Mouse (Mus musculus) retina, adult 2 months (tissue): ENCODE results near the gene Krtap8-1.
A peak's percentile ranks its signal among the peaks of the same experiment; 100 is the strongest.

Experiments
- DNase-seq: peaks from one replicate; pipeline ENCODE4 v3.0.0-alpha.2; 2012; ENCODE audit warnings: low read depth, low spot score

The Krtap8-1 gene

DNA sequence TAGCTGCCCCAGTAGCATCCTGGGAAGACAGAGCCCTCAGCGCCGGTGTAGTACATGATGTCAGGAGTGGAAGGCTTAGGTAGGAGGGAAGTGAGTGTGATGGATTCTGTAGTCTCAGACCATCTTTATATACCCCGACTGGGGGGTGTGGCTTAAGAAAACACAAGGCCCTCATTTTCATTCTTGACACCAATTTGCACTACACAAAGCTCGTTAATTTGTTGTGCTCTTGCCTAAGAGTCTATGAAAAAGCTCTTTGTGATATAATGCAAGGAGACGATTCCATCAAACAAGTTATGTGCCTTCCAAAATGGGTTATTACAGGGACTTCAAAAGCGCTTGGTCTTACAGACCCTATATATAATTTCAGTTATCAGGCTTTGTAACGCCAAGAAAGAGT lies at the start of gene Krtap8-1:
TSS of gene Krtap8-1 (minus strand) at position 101 of the 400 bp plus-strand sequence.
- no peak for DNase-seq

DNA sequence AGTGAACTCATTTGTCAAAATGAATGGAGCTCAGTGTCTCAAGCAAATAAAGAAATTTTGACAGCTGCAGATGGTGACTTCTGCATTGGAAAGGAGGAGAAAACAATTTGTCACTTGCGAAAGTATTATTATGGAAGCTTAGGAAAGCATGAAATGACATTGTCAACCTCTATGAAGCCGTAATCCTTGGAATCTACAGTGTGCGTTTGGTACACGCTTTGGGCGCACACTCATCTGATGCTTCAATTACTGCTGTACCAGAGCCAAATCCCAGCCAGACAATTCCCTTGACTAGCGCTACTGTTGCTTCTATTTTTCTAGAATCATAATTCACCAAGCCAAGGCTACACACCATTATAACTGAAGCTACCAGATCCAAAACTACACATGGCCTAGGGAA lies 49.6 kb upstream of the Krtap8-1 start:
- DNase-seq: no peak

DNA sequence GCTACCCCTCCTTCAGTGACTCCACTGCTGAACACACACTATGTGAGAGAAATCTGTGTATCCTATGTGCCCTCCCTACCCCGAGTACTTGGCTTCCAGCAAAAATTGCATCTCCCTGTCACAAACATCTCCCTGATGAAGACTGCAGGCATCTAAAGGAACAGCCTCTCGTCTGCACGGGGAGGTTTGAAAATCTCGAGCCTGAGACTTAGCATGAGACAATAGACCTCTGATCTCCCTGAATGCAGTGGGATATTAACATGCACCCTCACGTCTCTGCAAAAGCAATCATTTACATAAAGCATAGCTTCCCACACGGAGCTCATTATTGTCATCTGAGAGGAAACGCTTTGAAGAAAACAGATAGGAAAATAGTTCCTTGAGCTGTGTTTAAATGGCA lies 42.8 kb upstream of the Krtap8-1 start:
- no peak for DNase-seq

DNA sequence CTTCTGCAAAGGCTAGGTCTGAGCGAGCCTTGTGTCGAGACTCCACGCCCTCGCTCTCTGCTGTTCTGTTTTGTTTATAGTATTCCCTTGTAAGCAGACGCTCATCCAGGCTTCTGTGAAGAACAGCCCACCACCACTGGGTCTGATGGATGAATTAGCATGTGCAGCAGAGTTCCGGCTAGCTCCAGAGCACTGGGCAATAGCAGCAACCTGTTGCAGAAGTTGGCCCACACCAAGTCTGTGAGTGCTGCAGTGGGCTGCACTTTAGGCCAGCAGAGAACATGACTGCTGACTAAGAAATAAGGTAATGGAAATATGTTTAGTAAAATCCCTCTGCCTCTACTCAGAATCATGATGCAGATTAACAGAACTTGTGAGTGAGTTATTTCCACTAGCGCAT lies 42.1 kb upstream of the Krtap8-1 start:
- DNase-seq: no peak

DNA sequence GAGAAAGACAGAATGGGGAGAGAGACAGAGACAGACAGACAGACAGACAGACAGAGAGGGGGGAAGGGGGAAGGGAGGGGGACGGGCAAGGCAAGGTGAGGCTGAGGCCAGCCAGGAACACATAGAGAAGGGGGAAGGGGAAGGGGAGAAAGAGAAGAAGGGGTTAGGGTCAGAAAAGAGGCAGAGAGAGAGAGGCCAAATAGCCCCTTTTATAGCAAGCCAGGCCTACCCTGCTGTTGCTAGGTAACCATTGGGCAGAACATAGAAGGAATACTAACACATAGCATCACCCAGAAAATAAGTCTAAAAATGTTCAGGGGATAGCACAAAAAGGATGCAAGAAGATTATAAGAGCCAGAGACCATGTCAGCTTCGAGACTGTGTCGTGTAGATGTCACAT lies 40.6 kb upstream of the Krtap8-1 start:
- no peak for DNase-seq

DNA sequence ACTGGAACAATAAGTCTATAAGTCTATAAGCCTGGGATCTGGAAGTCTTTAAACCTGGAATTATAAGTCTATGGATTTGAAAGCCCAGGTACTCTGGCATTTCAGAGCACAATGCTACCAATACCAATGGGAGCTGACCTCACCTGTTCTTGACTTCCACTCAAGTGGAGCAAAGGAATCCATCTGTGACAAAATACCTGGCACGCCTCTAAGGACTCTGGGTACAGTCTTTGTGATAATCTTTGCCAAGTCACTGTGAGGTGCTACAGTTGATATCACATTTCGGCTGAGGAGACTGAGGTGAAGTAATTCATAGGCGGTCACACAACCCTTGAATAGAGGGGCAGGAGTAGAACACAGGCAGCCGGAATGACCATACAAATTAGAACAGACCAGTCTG lies 33.2 kb upstream of the Krtap8-1 start:
- no peak for DNase-seq

DNA sequence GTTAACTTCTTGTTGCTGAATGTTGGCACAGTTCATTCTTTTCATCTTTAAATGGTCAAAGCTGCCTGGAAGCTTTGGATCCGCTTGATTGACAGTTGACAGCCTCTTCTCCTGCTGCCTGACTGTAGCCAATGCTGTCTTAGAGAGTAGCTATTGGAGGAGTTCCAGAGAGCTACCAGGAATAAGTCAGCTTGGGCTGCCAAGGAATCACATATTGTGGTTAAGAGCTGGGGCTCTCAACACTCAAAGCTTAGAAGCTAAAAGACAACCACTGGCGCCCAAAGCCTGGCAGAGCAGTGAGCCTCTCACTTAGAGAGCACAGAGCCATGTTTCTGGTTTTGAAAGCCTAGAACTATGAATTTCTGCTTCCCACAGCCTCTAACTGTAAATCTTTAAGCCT lies 32.8 kb upstream of the Krtap8-1 start:
- no peak for DNase-seq

DNA sequence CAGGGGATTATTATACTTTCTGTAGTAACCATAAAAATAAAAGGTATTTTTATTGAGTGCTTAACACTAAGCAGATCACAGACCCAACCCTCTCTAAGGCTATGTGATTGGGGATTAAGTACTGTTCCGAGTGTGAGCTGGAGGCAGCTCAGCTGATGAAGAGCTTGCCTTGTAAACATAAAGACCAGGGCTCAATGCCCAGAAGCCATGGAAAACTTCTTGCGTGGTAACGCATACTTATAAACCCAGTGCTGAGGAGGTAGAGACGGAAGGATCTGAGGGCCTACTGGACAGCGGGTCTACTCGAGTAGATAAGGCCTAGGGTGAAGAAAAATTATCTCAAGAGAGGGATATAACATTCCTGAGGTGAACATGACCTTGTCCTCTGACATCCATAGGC lies 32.3 kb upstream of the Krtap8-1 start:
- no peak for DNase-seq

DNA sequence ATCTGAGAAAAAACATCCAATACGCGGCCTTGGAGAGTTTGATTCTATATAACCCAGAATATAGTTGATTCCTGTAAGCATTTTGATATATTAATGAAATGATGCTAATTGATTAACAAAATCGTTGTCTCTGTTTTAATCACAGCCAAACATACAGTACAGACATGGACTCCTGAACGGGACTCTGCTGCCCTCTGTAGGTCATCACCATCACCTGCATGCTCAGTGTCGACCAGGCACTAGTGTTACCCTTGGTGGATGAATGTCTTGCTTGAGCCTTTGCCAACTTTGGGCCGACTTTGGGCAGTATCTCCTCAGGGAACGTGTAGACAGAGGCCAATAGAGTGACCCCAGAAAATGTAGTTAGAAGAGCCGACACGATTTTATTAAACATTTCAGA lies 29.9 kb upstream of the Krtap8-1 start:
- no peak for DNase-seq

DNA sequence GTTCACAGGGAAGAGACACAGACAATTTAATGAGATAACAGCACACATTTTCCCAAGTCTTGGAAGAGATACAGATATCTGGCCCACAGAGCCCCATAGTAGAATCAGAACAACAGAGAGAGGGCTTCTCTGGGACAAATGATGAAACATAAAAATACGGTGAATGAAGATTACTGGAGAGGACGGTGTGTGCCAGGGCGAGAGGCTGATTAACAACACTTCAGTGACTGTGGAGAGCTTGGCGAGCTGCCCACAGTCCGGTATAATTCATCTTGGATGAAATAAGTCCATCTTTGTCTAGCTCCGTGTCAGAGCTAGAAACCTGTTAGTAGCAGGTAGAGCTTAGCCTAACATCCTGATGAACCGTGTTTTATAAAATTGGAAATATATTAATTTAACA lies 25.7 kb upstream of the Krtap8-1 start:
- DNase-seq: no peak

DNA sequence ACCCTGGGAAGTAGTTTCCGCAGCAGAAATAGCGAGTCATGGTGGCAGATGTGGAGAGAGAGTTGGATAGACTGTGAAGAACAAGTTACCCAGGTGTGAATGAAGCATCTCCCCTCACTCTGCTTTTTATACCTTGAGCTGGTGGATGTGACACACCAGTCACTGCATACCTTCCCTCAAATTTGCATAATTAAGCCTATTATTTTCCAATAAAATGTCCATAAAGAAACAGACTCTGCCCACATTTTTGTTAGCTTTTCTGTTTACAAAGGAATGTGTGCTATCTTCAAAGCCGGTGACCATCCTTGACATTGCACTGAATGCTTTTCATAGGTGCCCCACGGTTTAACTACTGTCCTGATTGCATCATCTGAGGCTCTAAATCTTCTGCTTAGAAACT lies 20.5 kb upstream of the Krtap8-1 start, which contains the start of gene Krtap7-1:
TSS of gene Krtap7-1 (minus strand) at position 101 of the 400 bp plus-strand sequence.
- DNase-seq: no peak

DNA sequence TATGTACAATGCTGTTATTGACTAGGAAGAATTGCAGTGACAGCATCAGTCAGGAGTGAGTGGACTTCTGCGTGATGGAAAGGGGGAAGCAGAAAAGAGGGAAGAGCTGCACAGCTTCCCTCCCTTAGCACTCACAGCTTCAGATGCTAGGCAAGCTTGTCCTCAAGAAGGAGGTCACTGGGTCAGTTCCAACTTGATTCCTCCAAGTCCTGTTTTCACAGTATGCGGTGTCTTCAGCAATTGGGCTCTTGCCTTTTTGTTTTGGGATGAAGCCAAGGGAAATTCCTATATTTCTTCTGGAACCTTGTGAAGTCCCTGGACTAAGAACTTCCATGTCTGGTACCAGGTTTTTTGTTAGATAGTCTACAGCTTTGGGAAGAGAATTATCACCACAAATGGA lies 15.8 kb upstream of the Krtap8-1 start:
- DNase-seq: no peak

DNA sequence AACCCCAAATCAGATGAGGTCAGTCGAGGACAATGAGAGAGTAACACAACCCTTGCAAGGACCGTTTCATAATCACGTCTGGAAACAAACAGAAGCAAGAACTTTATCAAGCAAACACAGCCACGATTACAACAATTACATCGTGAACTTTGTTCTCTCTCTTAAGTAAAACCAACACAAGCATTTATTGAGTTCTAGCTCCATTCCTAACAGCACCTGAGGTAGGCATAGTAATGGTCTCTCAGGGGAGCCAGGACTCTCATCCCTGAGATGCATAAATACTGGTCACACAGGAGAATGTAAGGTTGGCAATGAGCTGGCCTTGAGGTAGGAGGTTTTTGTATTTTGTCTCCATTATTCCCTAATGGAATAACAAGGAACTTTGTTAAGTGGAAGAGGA lies 14.1 kb upstream of the Krtap8-1 start:
- no peak for DNase-seq

DNA sequence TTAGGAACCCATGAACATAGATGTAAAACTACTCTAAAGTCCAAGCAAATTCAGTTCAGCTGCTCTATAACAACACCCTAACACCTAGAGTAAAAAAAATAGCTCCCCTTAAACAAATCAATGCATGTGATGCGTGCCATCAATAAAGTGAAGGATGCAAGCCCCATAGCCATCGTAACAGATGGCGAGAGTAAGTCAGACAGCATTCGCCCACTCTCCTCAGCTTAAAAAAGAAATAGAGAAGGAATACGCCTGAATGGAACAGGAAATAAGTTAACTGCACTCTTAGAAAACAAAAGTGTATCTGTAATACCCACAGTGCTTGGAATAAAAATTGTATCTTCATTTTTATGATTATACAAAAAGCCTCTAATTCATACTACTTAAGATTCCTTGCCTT lies 9.2 kb upstream of the Krtap8-1 start:
- DNase-seq: no peak

DNA sequence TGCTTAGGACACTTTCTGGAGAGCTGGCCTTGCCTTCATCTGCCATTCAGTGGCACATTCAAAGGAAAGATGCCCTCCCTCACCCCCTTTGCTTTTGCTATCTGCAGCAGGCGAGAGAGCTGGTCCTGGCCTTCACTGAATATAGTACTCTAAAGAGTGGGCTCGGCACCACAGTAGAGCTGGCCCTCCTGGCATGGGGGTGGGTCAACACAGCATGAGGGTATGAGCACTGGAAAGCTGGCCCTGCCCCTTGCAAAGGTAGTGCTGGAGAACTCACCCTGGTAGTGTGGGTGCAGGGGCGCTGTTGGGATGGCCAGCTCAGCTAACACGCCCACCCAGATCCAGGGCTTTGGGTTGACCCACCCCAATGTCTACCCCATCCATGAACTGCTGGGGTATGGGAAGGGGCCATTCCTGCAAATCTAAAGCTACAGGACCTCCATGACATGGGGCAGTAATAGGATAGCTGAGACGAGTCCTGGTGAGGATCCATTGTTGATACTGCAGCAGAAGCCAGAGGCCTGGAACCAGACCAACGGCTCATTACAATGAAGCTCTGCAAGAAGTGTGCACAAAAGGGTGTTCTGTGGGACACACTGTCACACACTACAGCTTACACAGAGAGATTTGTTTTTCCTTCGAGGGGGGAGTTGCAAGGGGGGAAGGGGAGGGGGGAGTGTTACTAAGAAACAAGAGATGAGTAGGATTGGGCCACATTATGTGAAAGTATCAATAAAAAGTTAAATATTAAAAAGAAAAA lies 7.8 kb upstream of the Krtap8-1 start:
- DNase-seq: no peak

DNA sequence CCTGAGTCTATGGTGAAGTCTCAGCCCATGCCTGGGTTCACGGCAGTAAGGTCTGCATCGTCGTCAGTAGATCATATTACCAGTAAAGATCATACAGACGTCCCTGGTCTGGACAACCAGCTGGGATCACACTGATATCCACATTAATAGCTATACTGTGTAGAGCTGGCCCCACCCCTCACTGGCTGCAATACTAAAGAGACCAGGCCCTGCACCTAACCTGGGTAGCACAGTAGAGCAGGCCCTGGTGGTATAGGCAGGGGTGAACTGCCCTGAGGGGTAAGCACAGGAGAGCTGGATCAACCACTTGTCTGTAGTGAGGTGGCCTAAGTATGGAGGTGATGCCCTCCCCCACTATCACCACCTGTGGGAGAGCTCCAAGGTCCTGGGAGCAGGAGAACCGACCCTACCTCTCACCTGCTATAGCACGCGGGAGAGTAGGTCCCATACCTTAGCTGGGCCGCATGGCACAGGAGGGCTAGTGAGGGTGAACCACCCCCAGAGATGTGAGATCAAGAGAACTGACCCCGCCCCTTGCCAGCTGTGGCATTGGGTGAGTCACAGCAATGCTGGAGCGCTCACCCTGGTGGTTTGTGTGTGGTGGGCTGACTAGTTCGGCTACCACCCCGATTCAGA lies 10.0 kb downstream of the Krtap8-1 start:
- no peak for DNase-seq

DNA sequence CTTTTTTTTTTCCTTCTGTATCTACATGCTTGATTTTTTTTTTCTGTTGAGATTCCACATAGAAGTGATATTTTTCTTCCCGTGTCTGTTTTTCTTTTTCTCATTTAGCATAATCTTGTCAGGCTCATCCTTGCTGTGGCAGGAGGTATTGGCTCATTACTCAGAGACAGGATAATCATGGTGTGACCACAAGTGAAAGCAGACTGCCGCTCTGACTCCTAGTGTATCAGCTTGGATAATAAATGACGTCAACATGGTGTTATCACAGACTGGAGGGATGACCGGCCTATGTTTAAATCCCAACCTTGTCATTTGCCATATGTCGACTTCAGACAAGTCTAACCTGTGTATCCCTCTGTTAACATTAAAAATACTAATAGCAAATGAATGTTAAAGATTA lies 26.6 kb downstream of the Krtap8-1 start:
- peak; percentile 2 for DNase-seq
